Mouse (Mus musculus) liver, postnatal 0 days (tissue): Measurements from ENCODE around the gene Car8. TPM values are rescaled to one million over a fixed set of nuclear protein-coding genes. Genes with fewer than 3 reads are reported as not detected.
A peak's percentile ranks its signal among the peaks of the same experiment; 100 is the strongest.

Experiments used
- ATAC-seq: fragments of 200-750 bp; cut with Nextera tagmentation; 2 replicates; pipeline ENCODE4 v1.8.0; 2017; ENCODE audit warnings: mild to moderate bottlenecking, moderate library complexity
- DNase-seq: peaks from one replicate; pipeline ENCODE4 v3.0.0-alpha.2; 2016
- H3K27ac ChIP-seq: fragments of 300-500 bp; sonication (generic); 2 replicates; pipeline ENCODE4 v1.5.1; 2014; ENCODE audit warnings: antibody characterized with exemption, moderate library complexity, mild to moderate bottlenecking, low read depth
- H3K27me3 ChIP-seq: fragments of 300-500 bp; sonication (generic); 2 replicates; pipeline ENCODE4 v1.6.1; 2014; ENCODE audit warnings: low read length, control low read depth, mixed read lengths; ENCODE audit not compliant: insufficient read depth
- H3K36me3 ChIP-seq: fragments of 300-500 bp; sonication (generic); replicated peaks from 2 replicates; pipeline ENCODE4 v1.6.1; 2014; ENCODE audit warnings: mild to moderate bottlenecking, control low read depth, low read length, moderate library complexity, mixed read lengths; ENCODE audit not compliant: insufficient read depth
- H3K4me1 ChIP-seq: fragments of 300-500 bp; sonication (generic); 2 replicates; pipeline ENCODE4 v1.6.1; 2014; ENCODE audit warnings: antibody characterized with exemption, mild to moderate bottlenecking, control low read depth; ENCODE audit not compliant: insufficient read depth
- H3K4me2 ChIP-seq: fragments of 300-500 bp; sonication (generic); 2 replicates; pipeline ENCODE4 v1.6.1; 2014; ENCODE audit warnings: low read depth, mild to moderate bottlenecking, low read length, moderate library complexity, mixed read lengths
- H3K4me3 ChIP-seq: fragments of 300-500 bp; sonication (generic); 2 replicates; pipeline ENCODE4 v1.5.1; 2014; ENCODE audit warnings: low read depth, low read length
- H3K9ac ChIP-seq: fragments of 300-500 bp; sonication (generic); replicated peaks from 2 replicates; pipeline ENCODE4 v1.6.1; 2014; ENCODE audit warnings: mild to moderate bottlenecking, moderate library complexity
- H3K9me3 ChIP-seq: fragments of 300-500 bp; sonication (generic); 2 replicates; pipeline ENCODE4 v1.6.1; 2016; ENCODE audit warnings: mild to moderate bottlenecking, control low read depth, low read length, mixed read lengths
- CTCF ChIP-seq: sonication (generic); IDR thresholded peaks from 2 replicates; pipeline ENCODE4 v1.5.1; 2016; ENCODE audit warnings: antibody characterized with exemption, low read depth
- EP300 ChIP-seq: IDR thresholded peaks from 2 replicates; pipeline ENCODE4 v1.6.1; 2016; ENCODE audit warnings: antibody characterized with exemption, low read depth, mild to moderate bottlenecking
- WGBS: fragments of 180-500 bp; shearing (Covaris S2); extraction: QIAGEN DNeasy Blood & Tissue Kit; methylation state at CpG from one replicate; pipeline ENCODE4 v1.1.7; 2014; ENCODE audit not compliant: insufficient replicate concordance; 5-methylcytosine and 5-hydroxymethylcytosine counted together
- polyA plus RNA-seq: library from polyadenylated mRNA; unstranded; fragments of >200 nt; fragmentation: Nextera tagmentation; extraction: Ambion mirVana; gene quantifications from 2 replicates; pipeline ENCODE4 v1.2.1, GENCODE M21; 2015

Car8 gene
- polyA plus RNA-seq, 1 experiment from 2014 or later, result 8.6 TPM

- Histone ChIP-seq H3K27ac (peak overlapping the region; percentile 37; the same call in 1 of the 2 replicates), H3K4me3 (no peak overlapping the region), H3K9me3 (no peaks in the 10 kb centered on the region), H3K9ac (no peak overlapping the region), H3K4me2 (no peak overlapping the region), H3K27me3 (no peaks in the 10 kb centered on the region), H3K4me1 (no peaks in the 10 kb centered on the region), H3K36me3 (no peaks in the 10 kb centered on the region)
- TF ChIP-seq CTCF (no peak), EP300 (0 out of 2 replicates have a peak, but pooled peaks have one; percentile 23)
- ATAC-seq (peak; percentile 88), DNase-seq (peak; percentile 51)
- WGBS, result 72% methylated on average over 6 of the region's 6 CpGs
Measured at GRCm38 (mm10) chr4:8206918-8207573, 31.8 kb downstream of the Car8 start.

DNA sequence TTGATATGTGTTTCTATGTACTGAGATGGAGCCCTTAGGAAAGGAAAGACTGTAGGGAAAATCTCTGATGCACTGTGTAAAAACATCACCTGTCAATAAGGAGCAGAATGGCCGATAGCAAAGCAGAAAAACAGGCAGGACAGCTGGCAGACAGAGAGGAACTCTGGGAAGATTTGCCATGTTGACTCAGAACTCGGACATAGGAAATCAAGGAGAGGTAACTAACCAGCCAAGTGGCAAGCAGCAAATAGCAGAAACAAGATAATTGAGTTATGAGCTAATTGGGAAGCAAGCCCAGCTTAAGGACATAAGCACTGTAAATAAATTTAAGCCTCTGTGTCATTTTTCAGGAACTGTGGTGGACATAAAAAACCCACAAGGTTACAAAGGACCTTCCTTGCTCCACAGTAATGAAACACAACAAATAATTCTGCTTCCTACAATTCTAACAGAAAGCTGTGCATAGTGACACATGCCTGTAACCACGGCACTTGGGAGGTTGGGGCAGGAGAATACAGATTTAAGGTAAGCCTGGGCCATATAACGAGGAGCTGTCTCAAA, 33.7 kb downstream of the Car8 start:
- DNase-seq (no peak), ATAC-seq (no peak)
- Histone ChIP-seq H3K4me2 (no peak overlapping the region), H3K4me3 (no peak overlapping the region), H3K36me3 (no peaks in the 10 kb centered on the region), H3K27me3 (no peaks in the 10 kb centered on the region), H3K27ac (no peak overlapping the region), H3K9ac (no peak overlapping the region), H3K9me3 (no peaks in the 10 kb centered on the region), H3K4me1 (peaks cover 4% of the 10 kb centered on the region; the same call in 1 of the 2 replicates)
- 53% methylated on average over 4 of the region's 4 CpGs for WGBS
- TF ChIP-seq EP300, result no peak
- no peak for TF ChIP-seq CTCF

DNA sequence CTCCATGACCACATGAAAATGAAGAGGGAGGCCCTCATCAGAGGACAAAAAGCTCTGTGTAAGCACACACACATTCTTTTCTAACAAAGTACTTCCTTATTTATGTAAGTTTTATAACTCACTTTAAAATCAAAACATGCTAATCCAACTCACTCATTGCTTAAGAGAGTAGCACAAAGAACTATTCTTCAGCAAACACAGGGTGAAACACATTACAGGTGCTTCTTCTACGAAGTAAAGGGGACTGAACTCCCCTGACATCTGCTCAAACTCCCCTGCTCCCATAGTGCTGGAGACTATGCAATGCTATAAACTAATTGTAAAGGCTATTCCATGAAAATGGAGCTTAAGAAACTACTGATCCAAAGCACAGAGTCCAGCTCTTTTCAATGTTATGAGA, 35.5 kb downstream of the Car8 start:
- no peak overlapping the region for H3K27ac ChIP-seq
- 47% methylated on average over 1 of the region's 1 CpGs for whole genome bisulfite sequencing

DNA sequence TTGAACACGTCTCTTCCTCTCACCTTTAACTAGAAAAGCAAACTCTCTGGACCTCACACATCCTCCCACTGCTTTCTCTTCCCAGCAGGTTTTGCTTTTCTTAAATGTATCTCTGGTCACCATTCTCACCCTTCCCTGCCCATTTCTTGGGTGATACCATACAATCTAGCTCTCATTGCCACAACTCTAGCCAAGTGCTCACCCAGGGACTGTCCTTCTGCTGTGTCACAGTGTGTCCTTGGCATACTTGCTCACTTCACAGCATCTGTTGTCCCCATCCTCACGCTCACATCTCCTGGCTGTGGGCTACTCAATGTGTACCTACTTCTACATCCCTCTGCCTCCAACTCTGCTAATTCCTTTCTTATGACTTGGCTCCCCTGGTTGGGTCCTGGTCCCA, 37.2 kb downstream of the Car8 start:
- H3K9ac ChIP-seq, result no peak overlapping the region
- TF ChIP-seq EP300, result no peak
- no peak for TF ChIP-seq CTCF
- no peak overlapping the region for H3K27ac ChIP-seq
- H3K4me1 ChIP-seq, result peaks cover 7% of the 10 kb centered on the region; the same call in 1 of the 2 replicates
- H3K36me3 ChIP-seq, result no peaks in the 10 kb centered on the region
- H3K27me3 ChIP-seq, result no peaks in the 10 kb centered on the region
- H3K4me2 ChIP-seq, result no peak overlapping the region
- no peak for DNase-seq
- no peak for ATAC-seq
- WGBS, result 65% methylated on average over 2 of the region's 2 CpGs
- no peak overlapping the region for H3K4me3 ChIP-seq
- H3K9me3 ChIP-seq, result no peaks in the 10 kb centered on the region

More for the DNA sequence above, 35.5 kb downstream of the Car8 start:
- H3K4me1 ChIP-seq, result peaks cover 4% of the 10 kb centered on the region; the same call in 1 of the 2 replicates
- DNase-seq, result no peak
- H3K27me3 ChIP-seq, result no peaks in the 10 kb centered on the region
- no peak overlapping the region for H3K4me3 ChIP-seq
- no peak overlapping the region for H3K4me2 ChIP-seq
- no peak for ATAC-seq
- H3K9me3 ChIP-seq, result no peaks in the 10 kb centered on the region
- H3K9ac ChIP-seq, result no peak overlapping the region
- H3K36me3 ChIP-seq, result no peaks in the 10 kb centered on the region
- TF ChIP-seq CTCF, result no peak
- TF ChIP-seq EP300, result no peak

DNA sequence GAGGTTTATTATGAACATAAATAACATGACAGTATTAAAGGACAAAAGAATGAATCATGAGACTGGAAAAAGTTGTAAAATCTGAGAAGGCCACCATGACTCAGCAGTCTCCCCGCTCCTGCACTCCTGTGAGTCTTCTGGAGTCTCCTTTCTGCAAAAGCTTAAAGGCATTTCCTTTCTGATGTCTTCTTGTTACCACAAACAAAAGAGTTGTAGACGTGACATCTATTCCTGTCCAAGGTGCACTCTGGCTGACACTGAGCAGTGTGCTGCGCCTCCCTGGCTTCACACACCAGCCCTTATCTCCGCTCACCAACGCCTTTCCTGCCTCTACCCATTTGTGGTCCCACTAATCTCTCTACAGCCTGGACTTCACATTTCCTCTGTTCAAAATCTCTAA, 38.8 kb downstream of the Car8 start:
- Histone ChIP-seq H3K4me3 (no peak overlapping the region), H3K27me3 (no peaks in the 10 kb centered on the region), H3K27ac (no peak overlapping the region), H3K4me2 (no peak overlapping the region), H3K4me1 (peaks cover 7% of the 10 kb centered on the region; the same call in 1 of the 2 replicates), H3K9me3 (no peaks in the 10 kb centered on the region), H3K36me3 (no peaks in the 10 kb centered on the region), H3K9ac (no peak overlapping the region)
- DNase-seq, result no peak
- ATAC-seq, result peak; percentile 62
- TF ChIP-seq CTCF, result no peak
- no peak for TF ChIP-seq EP300
- 45% methylated on average over 5 of the region's 5 CpGs for WGBS

DNA sequence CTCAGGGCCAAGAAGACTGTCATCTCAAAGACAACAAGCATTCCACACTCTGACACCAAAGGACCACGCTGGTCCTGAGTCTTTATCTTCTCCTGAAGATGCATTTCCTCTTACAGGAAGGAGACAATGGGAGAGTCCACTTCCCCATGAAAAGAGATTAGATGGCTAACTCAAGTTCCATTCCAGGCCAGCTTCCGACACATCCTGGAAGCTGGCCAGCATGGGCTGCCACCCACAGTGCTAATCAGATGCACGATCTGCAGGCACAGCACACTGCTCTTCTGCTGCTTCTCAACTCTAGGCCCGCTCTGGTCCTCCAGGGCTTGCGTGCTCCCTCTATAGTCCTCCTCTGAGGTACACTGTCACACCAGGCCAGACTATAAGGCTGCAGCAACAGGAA, 40.8 kb downstream of the Car8 start:
- H3K36me3 ChIP-seq, result no peaks in the 10 kb centered on the region
- ATAC-seq (0 out of 2 replicates have a peak, but pooled peaks have one; percentile 7), DNase-seq (no peak)
- no peak for TF ChIP-seq CTCF
- TF ChIP-seq EP300, result no peak
- peaks cover 7% of the 10 kb centered on the region; the same call in 1 of the 2 replicates for H3K4me1 ChIP-seq
- H3K9me3 ChIP-seq, result no peaks in the 10 kb centered on the region
- H3K27ac ChIP-seq, result no peak overlapping the region
- WGBS, result 56% methylated on average over 5 of the region's 5 CpGs
- no peak overlapping the region for H3K4me3 ChIP-seq
- H3K4me2 ChIP-seq, result no peak overlapping the region
- H3K9ac ChIP-seq, result no peak overlapping the region
- no peaks in the 10 kb centered on the region for H3K27me3 ChIP-seq

- Histone ChIP-seq H3K36me3 (no peaks in the 10 kb centered on the region), H3K27me3 (no peaks in the 10 kb centered on the region), H3K4me3 (no peak overlapping the region), H3K27ac (no peak overlapping the region), H3K9ac (no peak overlapping the region), H3K4me1 (no peaks in the 10 kb centered on the region), H3K4me2 (no peak overlapping the region), H3K9me3 (no peaks in the 10 kb centered on the region)
- TF ChIP-seq EP300 (no peak), CTCF (peak; percentile 47)
- ATAC-seq, result no peak
- WGBS, result 63% methylated on average over 4 of the region's 4 CpGs
- DNase-seq, result no peak
Measured at GRCm38 (mm10) chr4:8190441-8190840, 48.4 kb downstream of the Car8 start.
